Mouse (Mus musculus): Measurements from ENCODE around the gene Fam193a.

- TF ChIP-seq POLR2A (IDR thresholded peaks at IDR 0.05; ENCODE audit: insufficient read depth, low read length) (no peak), CTCF (IDR thresholded peaks at IDR 0.05; ENCODE audit: low read depth, low read length) (no peak)
Measured at GRCm38 (mm10) chr5:34410819-34411218, 41.1 kb downstream of the Fam193a start.
